Mouse (Mus musculus): ENCODE measurements around the gene Ankrd63. TPM values are rescaled to one million over a fixed set of nuclear protein-coding genes. Genes with fewer than 3 reads are reported as not detected.

Ankrd63 gene
- polyA plus RNA-seq, 1 experiment from 2014 or later = 0.07 TPM

- Histone ChIP-seq H3K4me1 (peaks cover 29% of the 10 kb centered on the region), H3K4me3 (no peak overlapping the region), H3K27me3 (peaks cover 37% of the 10 kb centered on the region), H3K9me3 (no peaks in the 10 kb centered on the region), H3K4me2 (no peak overlapping the region), H3K36me3 (no peaks in the 10 kb centered on the region), H3K9ac (no peak overlapping the region), H3K27ac (no peak overlapping the region)
- ATAC-seq (ENCODE audit: insufficient number of reproducible peaks, insufficient read depth, low FRiP score, low TSS enrichment, low read depth) = no peak
- 29% methylated on average over 8 of the region's 8 CpGs for WGBS
These were observed 39.6 kb upstream of the Ankrd63 start for GRCm38 (mm10) chr2:118743261-118743943.

- no peak overlapping the region for H3K27ac ChIP-seq
- no peak overlapping the region for H3K4me3 ChIP-seq
- no peaks in the 10 kb centered on the region for H3K36me3 ChIP-seq
- no peak for ATAC-seq (ENCODE audit: insufficient number of reproducible peaks, insufficient read depth, low FRiP score, low TSS enrichment, low read depth)
- H3K9me3 ChIP-seq = no peaks in the 10 kb centered on the region
- WGBS = 71% methylated on average over 9 of the region's 9 CpGs
- no peak overlapping the region for H3K9ac ChIP-seq
- H3K27me3 ChIP-seq = peaks cover 37% of the 10 kb centered on the region
- H3K4me2 ChIP-seq = no peak overlapping the region
- peaks cover 9% of the 10 kb centered on the region; the same call in 1 of the 2 replicates for H3K4me1 ChIP-seq
These were observed 37.4 kb upstream of the Ankrd63 start for GRCm38 (mm10) chr2:118741183-118741582.

GRCm38 (mm10) chr2:118740341-118740740 is 36.6 kb upstream of the Ankrd63 start:
- Histone ChIP-seq H3K4me3 (no peak overlapping the region), H3K27me3 (peaks cover 37% of the 10 kb centered on the region), H3K4me1 (peaks cover 9% of the 10 kb centered on the region; the same call in 1 of the 2 replicates), H3K9ac (no peak overlapping the region), H3K36me3 (no peaks in the 10 kb centered on the region), H3K4me2 (no peak overlapping the region), H3K27ac (no peak overlapping the region), H3K9me3 (no peaks in the 10 kb centered on the region)
- WGBS = 66% methylated on average over 3 of the region's 3 CpGs
- ATAC-seq (ENCODE audit: insufficient number of reproducible peaks, insufficient read depth, low FRiP score, low TSS enrichment, low read depth) = no peak

- Histone ChIP-seq H3K9ac (no peak overlapping the region), H3K4me2 (no peak overlapping the region), H3K4me3 (no peak overlapping the region), H3K4me1 (peaks cover 22% of the 10 kb centered on the region), H3K9me3 (no peaks in the 10 kb centered on the region), H3K27ac (no peak overlapping the region), H3K36me3 (no peaks in the 10 kb centered on the region), H3K27me3 (peaks cover 42% of the 10 kb centered on the region)
- 58% methylated on average over 5 of the region's 5 CpGs for WGBS
- ATAC-seq (ENCODE audit: insufficient number of reproducible peaks, insufficient read depth, low FRiP score, low TSS enrichment, low read depth) = no peak
These were observed 29.6 kb upstream of the Ankrd63 start for GRCm38 (mm10) chr2:118733341-118733740.

- Histone ChIP-seq H3K9me3 (no peaks in the 10 kb centered on the region), H3K9ac (no peak overlapping the region), H3K27ac (no peak overlapping the region), H3K4me1 (peaks cover 28% of the 10 kb centered on the region), H3K4me2 (no peak overlapping the region), H3K27me3 (peaks cover 51% of the 10 kb centered on the region), H3K4me3 (no peak overlapping the region), H3K36me3 (no peaks in the 10 kb centered on the region)
- 75% methylated on average over 5 of the region's 5 CpGs for WGBS
- no peak for ATAC-seq (ENCODE audit: insufficient number of reproducible peaks, insufficient read depth, low FRiP score, low TSS enrichment, low read depth)
These were observed 28.2 kb upstream of the Ankrd63 start for GRCm38 (mm10) chr2:118731981-118732380.

GRCm38 (mm10) chr2:118730622-118730915 is 26.8 kb upstream of the Ankrd63 start:
- no peak overlapping the region for H3K27ac ChIP-seq
- H3K4me1 ChIP-seq = peaks cover 28% of the 10 kb centered on the region
- no peak overlapping the region for H3K4me3 ChIP-seq
- WGBS = 9% methylated on average over 3 of the region's 3 CpGs
- no peak for ATAC-seq (ENCODE audit: insufficient number of reproducible peaks, insufficient read depth, low FRiP score, low TSS enrichment, low read depth)
- no peaks in the 10 kb centered on the region for H3K9me3 ChIP-seq
- H3K27me3 ChIP-seq = peaks cover 51% of the 10 kb centered on the region
- no peaks in the 10 kb centered on the region for H3K36me3 ChIP-seq
- H3K4me2 ChIP-seq = no peak overlapping the region
- H3K9ac ChIP-seq = no peak overlapping the region

GRCm38 (mm10) chr2:118729816-118730621 is 26.3 kb upstream of the Ankrd63 start:
- Histone ChIP-seq H3K4me2 (no peak overlapping the region), H3K27ac (no peak overlapping the region), H3K4me1 (peaks cover 28% of the 10 kb centered on the region), H3K27me3 (peaks cover 49% of the 10 kb centered on the region), H3K36me3 (no peaks in the 10 kb centered on the region), H3K9ac (no peak overlapping the region), H3K4me3 (no peak overlapping the region), H3K9me3 (no peaks in the 10 kb centered on the region)
- WGBS = 23% methylated on average over 8 of the region's 8 CpGs
- ATAC-seq (ENCODE audit: insufficient number of reproducible peaks, insufficient read depth, low FRiP score, low TSS enrichment, low read depth) = no peak

- no peak for ATAC-seq (ENCODE audit: insufficient number of reproducible peaks, insufficient read depth, low FRiP score, low TSS enrichment, low read depth)
- Histone ChIP-seq H3K36me3 (no peaks in the 10 kb centered on the region), H3K27ac (no peak overlapping the region), H3K9me3 (no peaks in the 10 kb centered on the region), H3K4me3 (no peak overlapping the region), H3K4me2 (no peak overlapping the region), H3K4me1 (peaks cover 28% of the 10 kb centered on the region), H3K9ac (no peak overlapping the region), H3K27me3 (peaks cover 41% of the 10 kb centered on the region)
- WGBS = 41% methylated on average over 4 of the region's 4 CpGs
These were observed 25.4 kb upstream of the Ankrd63 start for GRCm38 (mm10) chr2:118729194-118729593.

- ATAC-seq (ENCODE audit: insufficient number of reproducible peaks, insufficient read depth, low FRiP score, low TSS enrichment, low read depth) = no peak
- H3K27ac ChIP-seq = no peak within 1 kb of the TSS
- no peaks in the 10 kb centered on the region for H3K9me3 ChIP-seq
- H3K4me1 ChIP-seq = peaks cover 28% of the 10 kb centered on the region
- no peaks in the 10 kb centered on the region for H3K36me3 ChIP-seq
- 17% methylated on average over 7 of the region's 7 CpGs for WGBS
- H3K27me3 ChIP-seq = peaks cover 36% of the 10 kb centered on the region
- H3K4me2 ChIP-seq = peak within 1 kb of the TSS; percentile 10; the same call in 1 of the 2 replicates
- no peak within 1 kb of the TSS for H3K9ac ChIP-seq
- H3K4me3 ChIP-seq = no peak within 1 kb of the TSS
These were observed 24.6 kb upstream of the Ankrd63 start, which contains the start of gene Plcb2 for GRCm38 (mm10) chr2:118728337-118728736. Plcb2 (minus strand) TSS chr2:118728438.

- H3K9ac ChIP-seq = no peak overlapping the region
- H3K27me3 ChIP-seq = peaks cover 40% of the 10 kb centered on the region
- WGBS = 23% methylated on average over 9 of the region's 9 CpGs
- no peak overlapping the region for H3K27ac ChIP-seq
- no peaks in the 10 kb centered on the region for H3K9me3 ChIP-seq
- H3K36me3 ChIP-seq = no peaks in the 10 kb centered on the region
- peaks cover 28% of the 10 kb centered on the region for H3K4me1 ChIP-seq
- H3K4me3 ChIP-seq = no peak overlapping the region
- 0 out of 2 replicates have a peak overlapping the region, but pooled peaks have one; percentile 10 for H3K4me2 ChIP-seq
- no peak for ATAC-seq (ENCODE audit: insufficient number of reproducible peaks, insufficient read depth, low FRiP score, low TSS enrichment, low read depth)
These were observed 24.1 kb upstream of the Ankrd63 start for GRCm38 (mm10) chr2:118727911-118728310.

- no peaks in the 10 kb centered on the region for H3K36me3 ChIP-seq
- 79% methylated on average over 2 of the region's 2 CpGs for WGBS
- H3K9ac ChIP-seq = no peak overlapping the region
- H3K4me2 ChIP-seq = no peak overlapping the region
- H3K27me3 ChIP-seq = peaks cover 38% of the 10 kb centered on the region
- H3K9me3 ChIP-seq = no peaks in the 10 kb centered on the region
- H3K27ac ChIP-seq = no peak overlapping the region
- ATAC-seq (ENCODE audit: insufficient number of reproducible peaks, insufficient read depth, low FRiP score, low TSS enrichment, low read depth) = no peak
- peaks cover 28% of the 10 kb centered on the region for H3K4me1 ChIP-seq
- no peak overlapping the region for H3K4me3 ChIP-seq
These were observed 23.1 kb upstream of the Ankrd63 start for GRCm38 (mm10) chr2:118726873-118727272.

- Histone ChIP-seq H3K4me3 (no peak overlapping the region), H3K9me3 (no peaks in the 10 kb centered on the region), H3K4me2 (no peak overlapping the region), H3K36me3 (no peaks in the 10 kb centered on the region), H3K27me3 (peaks cover 36% of the 10 kb centered on the region), H3K9ac (no peak overlapping the region), H3K4me1 (peaks cover 26% of the 10 kb centered on the region), H3K27ac (no peak overlapping the region)
- ATAC-seq (ENCODE audit: insufficient number of reproducible peaks, insufficient read depth, low FRiP score, low TSS enrichment, low read depth) = no peak
- 79% methylated on average over 4 of the region's 4 CpGs for WGBS
These were observed 21.7 kb upstream of the Ankrd63 start for GRCm38 (mm10) chr2:118725511-118725910.
